Mouse (Mus musculus): ENCODE measurements at regions not wholly inside any gene's neighbourhood (a gene's known extent, or its start where the extent isn't known, plus 50 kb on each side); places are given as distances from the start of the nearest gene placed in this dataset.
A peak's percentile ranks its signal among the peaks of the same experiment; 100 is the strongest.

DNA sequence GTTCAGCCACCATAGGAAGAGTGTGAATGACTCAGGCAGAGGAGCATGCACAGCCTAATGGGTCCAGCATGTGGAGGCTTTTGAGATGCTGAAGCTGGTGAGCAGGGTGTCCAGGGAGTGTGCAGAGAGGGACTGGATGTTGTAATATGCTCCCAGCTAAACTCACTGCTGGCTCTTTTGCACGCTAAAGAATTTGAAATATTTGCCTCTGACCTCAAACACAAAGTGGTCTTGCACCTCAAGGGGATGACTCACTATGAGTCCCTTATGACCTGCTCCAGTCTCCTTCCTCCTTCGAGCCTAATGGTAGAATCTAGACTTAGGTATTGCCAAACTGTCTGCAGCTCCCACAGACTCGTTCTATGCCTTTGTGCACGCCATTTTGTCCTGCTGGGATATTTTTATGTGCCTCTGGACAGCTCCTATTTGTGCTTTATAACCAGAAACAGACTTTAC, 55.0 kb upstream of the Slit3 start:
- Histone ChIP-seq H3K27ac (ENCODE audit: low read length) (no peak overlapping the region), H3K4me2 (replicated peaks; ENCODE audit: low read depth, low read length) (no peak overlapping the region), H3K4me1 (ENCODE audit: insufficient read depth, low read length) (no peaks in the 10 kb centered on the region), H3K4me3 (ENCODE audit: low read length) (no peak overlapping the region), H3K9ac (replicated peaks; ENCODE audit: low read length) (no peak overlapping the region), H3K9me3 (ENCODE audit: low read length) (no peaks in the 10 kb centered on the region), H3K36me3 (ENCODE audit: insufficient read depth, low read length) (no peaks in the 10 kb centered on the region), H3K27me3 (ENCODE audit: insufficient read depth, low read length) (no peaks in the 10 kb centered on the region)
- ATAC-seq (ENCODE audit: low FRiP score, low TSS enrichment) = no peak
- 37% methylated on average over 4 of the region's 4 CpGs for WGBS

DNA sequence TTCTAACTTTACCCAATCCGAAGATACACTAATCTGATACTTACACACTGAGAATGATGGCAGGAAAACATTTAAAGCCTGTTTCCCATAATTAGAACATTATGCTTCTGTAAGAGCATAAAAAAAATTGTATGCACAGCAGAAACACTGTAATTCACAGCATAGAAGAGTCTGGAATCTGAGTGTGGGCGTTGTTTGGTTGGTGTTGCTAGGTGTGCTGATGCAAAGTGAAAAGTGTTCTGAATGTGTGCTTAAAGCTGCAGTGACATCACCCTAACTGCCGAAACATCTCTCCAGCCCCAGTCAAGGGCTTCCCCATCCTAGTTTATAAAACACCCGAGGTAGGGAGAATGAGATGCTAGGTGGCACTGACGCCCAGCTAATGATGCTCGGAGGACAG, 63.2 kb upstream of the Slit3 start:
- no peak overlapping the region for H3K9ac ChIP-seq (replicated peaks; ENCODE audit: low read length)
- WGBS = 77% methylated on average over 6 of the region's 6 CpGs
- no peak overlapping the region for H3K4me3 ChIP-seq (ENCODE audit: low read length)
- ATAC-seq (ENCODE audit: low FRiP score, low TSS enrichment) = no peak
- no peak overlapping the region for H3K27ac ChIP-seq (ENCODE audit: low read length)
- peaks cover 4% of the 10 kb centered on the region; the same call in 1 of the 2 replicates for H3K9me3 ChIP-seq (ENCODE audit: low read length)
- no peaks in the 10 kb centered on the region for H3K36me3 ChIP-seq (ENCODE audit: insufficient read depth, low read length)
- H3K4me2 ChIP-seq (replicated peaks; ENCODE audit: low read depth, low read length) = no peak overlapping the region
- H3K27me3 ChIP-seq (ENCODE audit: insufficient read depth, low read length) = no peaks in the 10 kb centered on the region
- H3K4me1 ChIP-seq (ENCODE audit: insufficient read depth, low read length) = peaks cover 9% of the 10 kb centered on the region; the same call in 1 of the 2 replicates

DNA sequence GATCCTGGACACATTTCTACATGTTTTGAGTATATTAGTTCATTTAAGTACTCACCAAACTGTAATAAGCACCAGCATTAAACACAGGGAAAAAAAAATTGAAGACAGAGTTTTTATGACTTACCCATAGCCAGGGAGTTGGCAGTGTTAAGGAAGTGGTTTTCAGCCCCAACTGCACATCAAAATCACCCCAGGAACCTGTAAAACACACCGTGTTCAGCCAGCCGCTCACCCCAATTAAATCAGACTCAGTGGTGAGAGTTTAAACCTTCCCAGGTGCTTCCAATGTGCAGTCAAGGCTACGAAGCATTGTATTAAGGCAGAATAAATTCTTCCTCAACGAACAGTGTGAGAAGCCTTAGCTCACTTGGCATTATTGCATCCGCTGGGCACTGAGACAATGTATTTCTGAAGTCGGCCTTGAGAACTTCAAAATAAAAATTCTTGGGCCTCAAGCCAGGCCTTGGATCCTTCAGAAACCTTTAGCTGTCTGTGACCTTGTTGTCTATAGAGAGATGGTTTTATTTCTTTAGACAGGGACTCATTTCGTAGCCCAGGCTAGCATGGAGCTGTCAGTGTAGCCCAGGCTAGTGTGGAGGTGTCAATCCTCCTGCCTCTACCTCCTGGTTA, 65.4 kb upstream of the Slit3 start:
- Histone ChIP-seq H3K9me3 (ENCODE audit: low read length) (peaks cover 4% of the 10 kb centered on the region; the same call in 1 of the 2 replicates), H3K36me3 (ENCODE audit: insufficient read depth, low read length) (no peaks in the 10 kb centered on the region), H3K9ac (replicated peaks; ENCODE audit: low read length) (no peak overlapping the region), H3K4me1 (ENCODE audit: insufficient read depth, low read length) (peaks cover 9% of the 10 kb centered on the region; the same call in 1 of the 2 replicates), H3K27ac (ENCODE audit: low read length) (no peak overlapping the region), H3K27me3 (ENCODE audit: insufficient read depth, low read length) (no peaks in the 10 kb centered on the region), H3K4me3 (ENCODE audit: low read length) (no peak overlapping the region), H3K4me2 (replicated peaks; ENCODE audit: low read depth, low read length) (no peak overlapping the region)
- ATAC-seq (ENCODE audit: low FRiP score, low TSS enrichment) = no peak
- 83% methylated on average over 7 of the region's 7 CpGs for WGBS

DNA sequence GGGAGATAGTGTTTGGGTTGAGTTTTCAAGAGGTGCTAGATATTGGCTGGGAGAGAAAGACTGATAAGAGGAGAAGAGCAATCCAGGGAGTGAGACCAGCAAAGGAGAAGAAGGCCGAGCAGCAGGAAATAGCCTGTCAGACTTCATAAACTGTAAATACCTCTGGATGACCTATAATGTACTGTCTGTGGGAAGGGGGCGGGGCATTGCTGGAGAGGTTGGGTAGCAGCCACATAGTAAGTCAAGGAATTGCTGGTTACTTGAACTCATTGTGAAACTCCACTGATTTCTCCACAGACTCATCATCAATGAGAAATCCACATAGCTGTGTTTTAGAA, 67.4 kb upstream of the Slit3 start:
- 55% methylated on average over 2 of the region's 2 CpGs for WGBS
- no peak overlapping the region for H3K4me2 ChIP-seq (replicated peaks; ENCODE audit: low read depth, low read length)
- H3K27ac ChIP-seq (ENCODE audit: low read length) = no peak overlapping the region

DNA sequence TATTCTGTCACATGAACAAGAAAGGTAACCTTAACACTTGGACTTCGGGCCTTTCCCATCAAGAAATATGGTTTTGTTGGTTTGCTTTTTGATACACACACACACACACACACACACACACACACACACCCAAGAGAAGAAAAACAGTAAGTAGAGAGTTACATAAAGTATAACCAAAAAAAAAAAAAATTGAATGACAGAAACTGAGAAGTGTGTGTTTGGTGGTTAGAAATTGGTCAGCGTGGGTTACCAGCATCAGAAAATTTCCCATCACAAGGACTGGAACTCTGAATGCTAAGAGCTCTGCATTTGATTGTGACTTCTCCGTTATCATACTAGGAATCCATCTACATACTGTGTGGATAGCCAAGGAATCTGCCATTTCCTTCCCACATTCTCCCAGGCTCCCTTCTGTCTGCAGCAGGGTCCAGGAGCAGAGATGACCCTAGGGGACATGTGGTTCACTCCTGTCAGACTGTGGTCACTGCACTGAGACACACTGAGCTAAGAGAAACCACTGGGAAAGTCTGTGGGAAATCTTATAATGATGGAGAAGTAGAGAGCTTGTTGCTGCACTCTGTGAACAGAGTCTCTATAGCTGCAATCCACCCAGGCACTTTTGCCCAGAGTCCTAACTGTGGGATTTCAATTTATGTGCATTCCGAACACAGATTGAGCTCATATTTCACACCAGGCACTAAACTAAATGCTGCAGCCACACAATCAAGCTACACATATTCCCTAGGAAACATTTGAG, 68.0 kb upstream of the Slit3 start:
- WGBS = 67% methylated on average over 4 of the region's 4 CpGs
- Histone ChIP-seq H3K36me3 (ENCODE audit: insufficient read depth, low read length) (no peaks in the 10 kb centered on the region), H3K4me1 (ENCODE audit: insufficient read depth, low read length) (peaks cover 9% of the 10 kb centered on the region; the same call in 1 of the 2 replicates), H3K27me3 (ENCODE audit: insufficient read depth, low read length) (no peaks in the 10 kb centered on the region), H3K9ac (replicated peaks; ENCODE audit: low read length) (no peak overlapping the region), H3K4me3 (ENCODE audit: low read length) (no peak overlapping the region), H3K9me3 (ENCODE audit: low read length) (no peaks in the 10 kb centered on the region), H3K27ac (ENCODE audit: low read length) (no peak overlapping the region), H3K4me2 (replicated peaks; ENCODE audit: low read depth, low read length) (no peak overlapping the region)
- no peak for ATAC-seq (ENCODE audit: low FRiP score, low TSS enrichment)

More for the DNA sequence above, 67.4 kb upstream of the Slit3 start:
- Histone ChIP-seq H3K4me3 (ENCODE audit: low read length) (no peak overlapping the region), H3K9me3 (ENCODE audit: low read length) (0 out of 2 replicates have a peak, but pooled peaks cover under 1% of the 10 kb centered on the region), H3K36me3 (ENCODE audit: insufficient read depth, low read length) (no peaks in the 10 kb centered on the region), H3K27me3 (ENCODE audit: insufficient read depth, low read length) (no peaks in the 10 kb centered on the region), H3K9ac (replicated peaks; ENCODE audit: low read length) (no peak overlapping the region), H3K4me1 (ENCODE audit: insufficient read depth, low read length) (peaks cover 9% of the 10 kb centered on the region; the same call in 1 of the 2 replicates)
- no peak for ATAC-seq (ENCODE audit: low FRiP score, low TSS enrichment)

DNA sequence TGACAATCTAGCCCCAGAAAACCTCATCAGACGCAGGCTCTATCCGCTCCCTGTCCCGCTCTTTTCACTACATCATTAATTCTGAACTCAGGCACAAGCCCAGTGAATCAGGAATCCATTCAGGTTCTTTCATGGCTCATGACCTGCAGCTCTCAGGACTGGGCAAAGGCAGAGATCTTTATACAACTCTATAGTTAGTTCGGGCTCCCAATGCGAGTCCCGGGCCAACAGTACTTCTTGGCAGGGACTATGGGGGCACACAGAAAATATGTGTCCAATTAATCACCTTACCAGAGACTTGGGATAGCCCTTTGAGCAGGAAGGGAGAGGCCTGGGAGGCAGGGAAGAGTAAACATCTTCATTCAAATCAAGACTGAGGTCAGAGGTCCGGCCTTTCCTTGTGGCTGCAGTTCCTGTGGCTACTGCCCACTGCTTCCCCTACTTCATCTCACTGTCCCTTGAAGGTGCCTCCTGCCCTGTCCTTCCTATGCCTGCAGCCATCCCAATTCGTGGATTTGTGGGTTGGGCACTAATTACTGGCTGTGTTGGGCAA, 71.3 kb upstream of the Slit3 start:
- no peak overlapping the region for H3K4me3 ChIP-seq (ENCODE audit: low read length)
- H3K27ac ChIP-seq (ENCODE audit: low read length) = no peak overlapping the region
- peaks cover 9% of the 10 kb centered on the region; the same call in 1 of the 2 replicates for H3K4me1 ChIP-seq (ENCODE audit: insufficient read depth, low read length)
- no peaks in the 10 kb centered on the region for H3K27me3 ChIP-seq (ENCODE audit: insufficient read depth, low read length)
- H3K36me3 ChIP-seq (ENCODE audit: insufficient read depth, low read length) = no peaks in the 10 kb centered on the region
- no peaks in the 10 kb centered on the region for H3K9me3 ChIP-seq (ENCODE audit: low read length)
- WGBS = 65% methylated on average over 8 of the region's 8 CpGs
- H3K4me2 ChIP-seq (replicated peaks; ENCODE audit: low read depth, low read length) = no peak overlapping the region
- no peak for ATAC-seq (ENCODE audit: low FRiP score, low TSS enrichment)
- H3K9ac ChIP-seq (replicated peaks; ENCODE audit: low read length) = no peak overlapping the region

DNA sequence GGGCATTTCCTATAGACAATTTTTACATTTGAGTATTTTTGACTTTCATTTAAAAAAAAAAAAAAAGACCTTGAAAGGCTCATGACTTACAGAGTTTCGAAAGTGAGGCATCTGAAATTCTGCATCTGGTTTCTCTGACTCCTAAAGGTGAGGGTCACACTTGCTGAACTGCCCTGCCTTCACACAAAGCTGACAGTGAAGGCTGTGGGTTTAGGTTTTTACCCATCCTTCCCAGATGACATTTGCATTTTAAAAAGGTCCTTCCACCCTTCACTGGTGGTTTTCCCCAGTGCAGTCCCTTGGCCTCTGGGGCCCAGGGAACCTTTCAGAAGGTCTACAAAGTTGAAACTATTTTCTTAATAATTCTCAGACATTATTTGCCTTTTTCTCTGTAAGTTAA, 76.4 kb upstream of the Slit3 start:
- no peaks in the 10 kb centered on the region for H3K36me3 ChIP-seq (ENCODE audit: insufficient read depth, low read length)
- ATAC-seq (ENCODE audit: low FRiP score, low TSS enrichment) = no peak
- no peaks in the 10 kb centered on the region for H3K9me3 ChIP-seq (ENCODE audit: low read length)
- no peak overlapping the region for H3K4me2 ChIP-seq (replicated peaks; ENCODE audit: low read depth, low read length)
- H3K27ac ChIP-seq (ENCODE audit: low read length) = no peak overlapping the region
- no peak overlapping the region for H3K9ac ChIP-seq (replicated peaks; ENCODE audit: low read length)
- H3K4me1 ChIP-seq (ENCODE audit: insufficient read depth, low read length) = no peaks in the 10 kb centered on the region
- no peaks in the 10 kb centered on the region for H3K27me3 ChIP-seq (ENCODE audit: insufficient read depth, low read length)
- H3K4me3 ChIP-seq (ENCODE audit: low read length) = no peak overlapping the region
- 68% methylated on average over 1 of the region's 1 CpGs for WGBS

DNA sequence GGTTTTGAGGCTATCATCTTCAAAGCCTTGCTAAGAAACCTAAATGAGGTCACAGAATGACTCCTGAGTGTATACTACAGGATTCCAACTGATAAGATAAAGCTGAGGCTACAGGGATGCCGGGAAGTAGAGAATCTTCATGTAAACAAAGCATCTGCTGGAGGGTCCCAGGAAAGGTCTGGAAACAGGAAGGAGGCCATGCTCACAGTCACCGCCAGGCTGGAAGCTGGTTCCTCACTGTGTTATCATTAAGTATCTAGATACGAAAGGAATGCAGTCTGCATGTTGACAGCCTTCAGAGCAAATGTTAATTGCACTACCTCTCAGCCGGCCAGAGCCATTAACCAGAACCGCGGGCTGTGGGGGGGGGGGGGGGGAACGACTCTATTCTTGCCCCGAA, 96.6 kb upstream of the Slit3 start:
- Histone ChIP-seq H3K4me3 (ENCODE audit: low read length) (no peak overlapping the region), H3K4me1 (ENCODE audit: insufficient read depth, low read length) (peaks cover 11% of the 10 kb centered on the region), H3K4me2 (replicated peaks; ENCODE audit: low read depth, low read length) (peak overlapping the region; percentile 3), H3K9ac (replicated peaks; ENCODE audit: low read length) (no peak overlapping the region), H3K36me3 (ENCODE audit: insufficient read depth, low read length) (no peaks in the 10 kb centered on the region), H3K27me3 (ENCODE audit: insufficient read depth, low read length) (no peaks in the 10 kb centered on the region), H3K9me3 (ENCODE audit: low read length) (peaks cover 3% of the 10 kb centered on the region; the same call in 1 of the 2 replicates), H3K27ac (ENCODE audit: low read length) (no peak overlapping the region)
- WGBS = 5% methylated on average over 6 of the region's 8 CpGs
- peak; percentile 51; the same call in 1 of the 2 replicates for ATAC-seq (ENCODE audit: low FRiP score, low TSS enrichment)

DNA sequence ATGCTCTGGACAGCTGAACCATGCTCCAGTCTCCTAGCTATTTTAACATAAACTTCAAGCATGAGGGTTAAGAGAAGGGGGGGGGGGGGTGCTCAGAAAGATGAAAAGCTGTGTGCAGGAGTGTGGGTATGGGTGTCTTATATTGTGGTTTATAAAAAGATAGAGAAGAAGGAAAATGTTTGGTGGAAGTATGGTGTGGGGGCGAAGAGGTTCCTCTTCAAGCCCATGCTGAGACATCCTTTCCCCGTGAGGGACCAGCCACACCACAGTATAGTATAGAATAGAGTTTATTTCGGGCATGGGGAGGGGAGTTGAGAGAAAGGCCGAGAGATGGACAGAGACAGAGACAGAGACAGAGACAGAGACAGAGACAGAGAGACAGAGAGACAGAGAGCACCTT, 97.2 kb upstream of the Slit3 start:
- no peak overlapping the region for H3K4me2 ChIP-seq (replicated peaks; ENCODE audit: low read depth, low read length)
- no peaks in the 10 kb centered on the region for H3K36me3 ChIP-seq (ENCODE audit: insufficient read depth, low read length)
- no peak overlapping the region for H3K27ac ChIP-seq (ENCODE audit: low read length)
- no peak for ATAC-seq (ENCODE audit: low FRiP score, low TSS enrichment)
- peaks cover 3% of the 10 kb centered on the region; the same call in 1 of the 2 replicates for H3K9me3 ChIP-seq (ENCODE audit: low read length)
- no peak overlapping the region for H3K9ac ChIP-seq (replicated peaks; ENCODE audit: low read length)
- WGBS = 89% methylated on average over 4 of the region's 4 CpGs
- no peak overlapping the region for H3K4me3 ChIP-seq (ENCODE audit: low read length)
- H3K27me3 ChIP-seq (ENCODE audit: insufficient read depth, low read length) = no peaks in the 10 kb centered on the region
- H3K4me1 ChIP-seq (ENCODE audit: insufficient read depth, low read length) = peaks cover 11% of the 10 kb centered on the region

All from kidney, embryonic 16.5 days (tissue).